Mouse (Mus musculus) bone marrow macrophage, adult 2 months (primary cell): ENCODE data around the gene Sema4a. TPM values are rescaled to one million over a fixed set of nuclear protein-coding genes. Genes with fewer than 3 reads are reported as not detected.

Experiments used
- H3K27ac ChIP-seq: 2 replicates; pipeline ENCODE4 v1.5.1; 2012; ENCODE audit warnings: low read depth, low read length; ENCODE audit not compliant: insufficient read depth
- H3K4me1 ChIP-seq: 2 replicates; pipeline ENCODE4 v1.6.1; 2012; ENCODE audit warnings: low read length; ENCODE audit not compliant: control insufficient read depth, insufficient read depth
- H3K4me3 ChIP-seq: 2 replicates; pipeline ENCODE4 v1.5.1; 2012; ENCODE audit warnings: mild to moderate bottlenecking, low read length, moderate library complexity; ENCODE audit not compliant: insufficient read depth
- CTCF ChIP-seq: IDR thresholded peaks from 2 replicates; pipeline ENCODE4 v1.5.1; 2012; ENCODE audit warnings: low read depth, mild to moderate bottlenecking, low read length, moderate library complexity
- POLR2A ChIP-seq: IDR thresholded peaks from 2 replicates; pipeline ENCODE4 v1.6.1; 2012; ENCODE audit warnings: mild to moderate bottlenecking, low read depth, low read length, borderline replicate concordance
- polyA plus RNA-seq: library from polyadenylated mRNA; stranded (reverse); fragments of >200 nt; gene quantifications from 2 replicates; pipeline ENCODE4 v1.2.4, GENCODE M21; 2012; ENCODE audit not compliant: missing spikeins, insufficient read depth, insufficient read length

The Sema4a gene
- polyA plus RNA-seq, 1 experiment = 178 TPM

DNA sequence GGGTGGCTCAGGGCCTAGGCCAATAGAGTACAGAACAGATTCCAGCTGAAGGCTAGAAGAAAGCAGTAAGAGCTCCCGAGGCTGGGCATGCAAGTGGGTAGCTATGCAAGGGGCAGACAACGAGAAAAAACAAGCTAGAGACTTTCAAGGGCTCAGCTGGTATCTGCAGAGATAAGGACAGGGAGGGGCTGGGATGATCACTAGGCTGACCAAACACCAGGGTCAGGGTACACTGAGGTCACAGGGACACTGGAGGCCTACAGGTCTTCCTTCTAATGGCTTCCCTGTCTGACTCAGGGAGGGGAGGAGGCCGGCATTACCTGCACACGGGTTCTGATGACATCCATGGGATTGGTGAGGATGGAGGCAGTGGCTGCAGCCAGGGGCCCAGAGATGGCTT lies 45.3 kb downstream of the Sema4a start:
- TF ChIP-seq CTCF (no peak), POLR2A (no peak)
- Histone ChIP-seq H3K4me3 (no peak overlapping the region), H3K27ac (no peak overlapping the region), H3K4me1 (peaks cover 11% of the 10 kb centered on the region)

DNA sequence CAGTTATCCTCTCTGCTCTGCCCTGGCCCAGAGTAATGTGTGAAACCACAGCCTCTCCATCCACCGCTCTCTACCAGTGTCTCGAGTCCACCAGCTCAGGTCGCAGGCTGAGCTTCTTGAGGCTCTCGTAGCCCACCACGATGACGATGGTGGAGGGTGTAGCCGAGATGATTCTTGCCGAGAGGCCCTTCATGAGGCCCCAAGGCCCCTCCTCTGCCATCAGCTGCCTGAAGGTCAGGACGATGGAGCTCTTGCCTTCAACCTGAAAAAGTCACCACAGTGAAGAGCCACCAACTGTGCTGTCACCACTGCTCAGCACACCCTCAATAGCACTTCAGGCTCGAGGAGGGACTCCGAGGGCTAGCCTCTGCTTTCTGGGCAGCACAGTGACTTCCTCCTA lies 48.3 kb downstream of the Sema4a start:
- no peak for TF ChIP-seq CTCF
- TF ChIP-seq POLR2A = no peak
- Histone ChIP-seq H3K4me3 (no peak overlapping the region), H3K4me1 (peaks cover 20% of the 10 kb centered on the region), H3K27ac (no peak overlapping the region)

DNA sequence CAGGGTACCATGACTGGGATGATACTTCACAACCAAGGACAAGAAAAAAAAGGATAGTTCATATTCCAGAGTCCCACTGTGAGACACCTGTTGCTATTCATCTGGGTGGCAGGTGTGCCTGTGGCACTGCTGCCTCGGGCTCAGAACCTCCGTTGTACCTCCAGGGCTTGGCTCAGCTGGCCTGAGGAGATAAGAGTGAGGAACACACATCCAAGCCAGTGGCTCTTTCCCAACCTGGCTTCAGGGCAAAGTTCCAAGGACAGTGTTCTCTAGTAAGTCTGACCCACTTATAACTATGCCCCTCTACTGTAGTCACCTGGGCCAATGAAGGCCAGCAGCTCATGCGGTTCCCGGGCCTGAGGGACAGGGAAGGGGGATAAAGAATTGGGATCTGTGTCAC lies 49.3 kb downstream of the Sema4a start:
- Histone ChIP-seq H3K27ac (no peak overlapping the region), H3K4me1 (peaks cover 20% of the 10 kb centered on the region), H3K4me3 (no peak overlapping the region)
- TF ChIP-seq CTCF = no peak
- no peak for TF ChIP-seq POLR2A

DNA sequence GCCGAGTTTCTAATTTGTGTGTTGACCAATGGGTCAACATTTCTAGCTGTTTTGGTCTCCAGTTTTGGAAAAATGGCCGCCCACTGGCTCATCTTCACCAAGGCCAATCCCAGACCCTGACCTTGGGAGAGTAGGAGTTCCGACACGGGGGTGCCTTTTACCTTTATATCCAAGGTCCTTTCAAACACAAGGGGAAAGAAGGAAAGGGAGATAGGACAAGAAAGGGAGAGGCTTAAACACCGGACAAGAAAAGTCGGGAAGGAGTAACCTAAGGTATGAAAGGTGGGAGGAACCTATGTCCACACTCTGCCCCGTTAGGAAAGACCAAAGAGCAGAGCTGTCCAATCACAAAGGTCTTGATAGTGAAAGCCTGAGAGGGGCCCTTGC lies 50.3 kb downstream of the Sema4a start:
- peak overlapping the region; percentile 63 for H3K27ac ChIP-seq
- no peak for TF ChIP-seq POLR2A
- TF ChIP-seq CTCF = no peak
- peaks cover 20% of the 10 kb centered on the region for H3K4me1 ChIP-seq
- H3K4me3 ChIP-seq = peak overlapping the region; percentile 79

DNA sequence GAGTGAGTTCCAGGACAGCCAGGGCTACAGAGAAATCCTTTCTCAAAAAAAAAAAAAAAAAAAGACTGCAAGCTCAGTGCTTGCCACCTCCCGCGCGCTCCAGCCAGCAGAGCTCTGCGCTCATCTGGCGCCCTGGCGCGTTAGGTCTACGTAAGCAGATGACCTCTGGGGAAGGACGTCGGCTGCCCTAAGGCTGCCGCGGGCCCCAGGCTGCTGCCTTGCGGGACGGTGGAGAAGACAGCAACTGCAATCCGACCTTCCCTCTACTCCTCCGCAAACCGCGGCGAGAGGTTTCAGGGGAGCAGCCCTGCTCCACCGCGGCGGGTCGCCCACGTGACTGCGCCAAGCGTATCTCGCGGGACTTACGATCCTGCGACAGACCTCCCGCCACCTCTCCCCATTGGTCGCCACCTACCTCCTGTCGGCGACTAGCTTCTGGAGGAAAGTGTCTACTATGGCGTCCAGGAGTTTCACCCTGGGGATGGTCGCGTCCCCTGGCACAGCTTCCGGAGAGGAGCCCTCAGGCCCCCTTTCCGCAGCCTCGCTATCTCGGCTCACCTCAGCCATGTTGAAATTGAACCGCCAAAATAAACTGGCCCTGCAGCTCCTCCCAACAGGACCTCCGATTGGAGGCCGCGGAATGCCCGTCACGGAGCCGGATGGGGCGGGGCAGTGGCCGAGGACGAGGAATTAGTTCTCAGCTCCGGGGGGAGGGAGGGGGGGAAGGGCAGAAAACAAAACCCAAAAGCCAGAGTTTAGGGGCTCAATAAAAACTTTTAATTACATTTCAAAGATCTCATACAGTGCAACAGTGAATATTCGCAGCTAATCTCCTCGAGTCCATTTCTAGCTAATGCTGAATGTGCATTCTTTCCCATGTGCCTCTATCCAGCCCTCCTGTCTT lies 51.0 kb downstream of the Sema4a start, which contains the start of gene Pmf1:
Gene Pmf1, minus strand, starts transcription at position 591 of the 904 bp plus-strand sequence.
- H3K4me1 ChIP-seq = peaks cover 20% of the 10 kb centered on the region
- TF ChIP-seq CTCF (no peak), POLR2A (no peak)
- peak within 1 kb of the TSS; percentile 91 for H3K27ac ChIP-seq
- peak within 1 kb of the TSS; percentile 79 for H3K4me3 ChIP-seq

DNA sequence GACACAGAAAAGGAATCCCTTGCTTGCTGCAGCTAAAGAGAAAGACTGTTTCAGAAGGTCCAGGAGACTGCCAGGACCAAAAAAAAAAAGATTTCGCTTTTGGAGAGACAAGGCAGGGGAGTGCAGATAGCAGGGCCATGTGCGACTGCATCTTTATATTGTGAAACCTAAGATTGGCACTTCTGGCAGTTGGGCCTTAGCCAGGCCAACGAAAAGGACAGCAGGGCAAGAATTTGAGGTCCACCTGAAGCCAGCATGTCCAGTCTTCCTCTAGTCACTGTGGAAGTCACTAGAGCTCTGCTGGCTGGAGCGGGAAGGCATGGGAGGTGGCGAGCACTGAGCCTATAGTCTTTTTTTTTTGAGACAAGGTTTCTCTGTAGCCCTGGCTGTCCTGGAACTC lies 52.0 kb downstream of the Sema4a start:
- no peak for TF ChIP-seq CTCF
- no peak for TF ChIP-seq POLR2A
- peak overlapping the region; percentile 79 for H3K4me3 ChIP-seq
- H3K27ac ChIP-seq = peak overlapping the region; percentile 91
- H3K4me1 ChIP-seq = peaks cover 20% of the 10 kb centered on the region

DNA sequence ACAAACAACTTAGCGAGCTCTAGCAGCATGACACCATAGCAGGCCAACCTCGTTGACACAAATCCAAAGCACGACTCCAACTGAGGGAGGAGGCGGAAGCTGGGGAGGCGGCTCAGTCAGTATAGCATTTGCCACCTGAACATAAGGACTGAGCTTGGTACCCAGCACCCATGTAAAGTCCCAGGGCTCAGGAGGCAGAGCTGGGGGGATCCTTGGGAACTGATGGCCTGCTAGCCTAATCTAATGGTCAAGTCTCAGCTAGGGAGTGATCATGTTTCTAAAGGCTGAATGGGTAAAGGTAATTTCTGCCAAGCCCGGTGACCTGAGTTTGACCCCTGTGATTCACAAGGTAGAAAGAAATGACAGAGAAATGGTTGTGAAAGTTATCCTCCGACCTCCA lies 53.5 kb downstream of the Sema4a start:
- Histone ChIP-seq H3K27ac (no peak overlapping the region), H3K4me1 (peaks cover 25% of the 10 kb centered on the region), H3K4me3 (no peak overlapping the region)
- TF ChIP-seq CTCF (no peak), POLR2A (no peak)

DNA sequence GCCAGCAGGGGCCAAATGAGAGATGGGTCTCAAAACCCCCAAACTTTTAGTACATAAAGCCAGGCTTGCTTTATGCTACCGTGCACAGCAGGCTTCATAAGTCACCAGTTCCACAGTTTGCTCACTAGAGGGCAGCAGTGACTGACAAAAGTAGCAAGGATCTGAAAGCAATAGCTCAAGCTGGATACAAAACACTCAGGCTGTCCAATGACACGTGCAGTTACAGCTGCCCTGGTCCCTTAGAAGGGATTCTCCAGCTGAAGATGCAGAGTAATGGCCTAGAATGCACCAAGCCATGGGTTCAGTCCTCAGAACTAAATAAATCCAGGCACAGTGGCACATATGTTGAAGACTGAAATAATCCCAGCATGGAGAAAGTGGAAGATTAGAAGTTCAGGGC lies 53.9 kb downstream of the Sema4a start:
- H3K4me3 ChIP-seq = no peak overlapping the region
- H3K4me1 ChIP-seq = peaks cover 29% of the 10 kb centered on the region
- peak; percentile 48; the same call in 1 of the 2 replicates for TF ChIP-seq CTCF
- TF ChIP-seq POLR2A = no peak
- H3K27ac ChIP-seq = no peak overlapping the region

DNA sequence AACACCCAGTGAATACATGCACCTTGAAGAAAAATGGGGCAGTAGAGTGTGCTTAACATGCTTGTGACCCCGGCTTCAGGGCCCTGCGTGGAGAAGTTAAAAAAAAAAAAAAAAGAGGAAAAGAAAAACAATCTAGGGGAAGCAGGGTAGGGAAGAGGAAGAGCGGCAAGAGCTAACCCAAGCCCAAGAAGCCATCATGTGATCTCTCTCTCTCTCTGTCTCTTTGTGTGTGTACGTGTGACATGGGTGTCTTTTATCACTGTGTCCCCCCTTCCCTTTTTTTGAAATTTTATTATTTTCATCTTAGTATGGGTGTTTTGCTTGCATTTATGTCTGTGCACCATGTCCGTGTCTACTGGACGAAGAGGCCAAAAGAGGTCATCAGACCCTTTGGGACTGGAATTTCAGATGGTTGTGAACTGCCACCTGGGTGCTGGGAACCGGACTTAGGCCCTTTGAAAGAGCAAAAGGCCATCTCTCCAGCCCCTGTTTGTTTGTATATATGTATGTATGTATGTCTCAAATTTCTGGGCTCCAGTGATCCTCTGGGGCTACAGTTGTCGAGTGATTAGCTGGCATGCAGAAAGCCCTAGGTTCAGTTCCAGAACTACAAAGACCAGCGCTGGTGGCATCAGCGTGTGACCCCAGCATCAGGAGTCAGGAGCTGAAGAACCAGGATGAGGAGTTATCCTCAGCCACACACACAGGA lies 57.3 kb downstream of the Sema4a start:
- Histone ChIP-seq H3K27ac (peak overlapping the region; percentile 82), H3K4me1 (peaks cover 19% of the 10 kb centered on the region), H3K4me3 (no peak overlapping the region)
- TF ChIP-seq CTCF (no peak), POLR2A (no peak)

DNA sequence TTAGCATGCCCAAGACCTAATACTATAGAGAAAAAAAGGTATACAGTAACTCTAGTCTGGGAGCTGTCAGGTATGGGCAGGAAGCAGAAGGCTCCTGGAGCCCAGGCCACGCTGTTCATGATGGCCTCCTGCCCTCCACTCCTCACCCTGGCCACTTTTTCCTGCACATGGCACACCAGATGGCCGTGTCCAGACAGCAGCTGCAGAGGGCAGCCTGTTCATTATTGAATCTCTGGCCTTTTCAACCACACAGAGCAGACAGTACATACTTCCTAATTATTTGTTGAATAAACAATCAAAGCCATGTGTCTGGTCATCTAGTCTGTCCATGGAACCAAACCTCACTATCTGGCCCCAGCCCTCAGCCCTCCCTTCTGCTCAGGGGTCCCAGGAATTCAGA lies 62.3 kb downstream of the Sema4a start:
- no peak for TF ChIP-seq CTCF
- TF ChIP-seq POLR2A = no peak
- H3K27ac ChIP-seq = no peak overlapping the region
- no peak overlapping the region for H3K4me3 ChIP-seq
- H3K4me1 ChIP-seq = peaks cover 16% of the 10 kb centered on the region
